Mouse (Mus musculus) thymus, postnatal 14 days (tissue): ENCODE data around the gene Chmp6.
A peak's percentile ranks its signal among the peaks of the same experiment; 100 is the strongest.

ENCODE experiments used
- DNase-seq: peaks from one replicate; pipeline ENCODE4 v3.0.0; 2021

The Chmp6 gene

GRCm38 (mm10) chr11:119939073-119939710 is 26.0 kb downstream of the Chmp6 start:
- DNase-seq, result no peak

- DNase-seq, result no peak
Observed at GRCm38 (mm10) chr11:119939711-119940106, 26.5 kb downstream of the Chmp6 start.

GRCm38 (mm10) chr11:119940142-119940541 is 26.9 kb downstream of the Chmp6 start:
- DNase-seq, result no peak

GRCm38 (mm10) chr11:119941794-119942193 is 28.6 kb downstream of the Chmp6 start:
- DNase-seq, result no peak

GRCm38 (mm10) chr11:119942201-119942726 is 29.0 kb downstream of the Chmp6 start:
- no peak for DNase-seq

- DNase-seq, result peak; percentile 100
Observed at GRCm38 (mm10) chr11:119942727-119943427, 29.6 kb downstream of the Chmp6 start, which contains the start of gene Baiap2. TSS of gene Baiap2 (plus strand) at chr11:119942763.

GRCm38 (mm10) chr11:119943428-119943988 is 30.3 kb downstream of the Chmp6 start:
- DNase-seq, result peak; percentile 63

GRCm38 (mm10) chr11:119945343-119945742 is 32.1 kb downstream of the Chmp6 start:
- DNase-seq, result no peak

GRCm38 (mm10) chr11:119947426-119947825 is 34.2 kb downstream of the Chmp6 start:
- DNase-seq, result no peak

GRCm38 (mm10) chr11:119947897-119948296 is 34.7 kb downstream of the Chmp6 start:
- no peak for DNase-seq

- no peak for DNase-seq
Observed at GRCm38 (mm10) chr11:119948305-119948704, 35.1 kb downstream of the Chmp6 start.

- no peak for DNase-seq
Observed at GRCm38 (mm10) chr11:119948803-119949202, 35.6 kb downstream of the Chmp6 start.

- DNase-seq, result no peak
Observed at GRCm38 (mm10) chr11:119950535-119950934, 37.3 kb downstream of the Chmp6 start.

GRCm38 (mm10) chr11:119951326-119951725 is 38.1 kb downstream of the Chmp6 start:
- no peak for DNase-seq

GRCm38 (mm10) chr11:119952429-119953224 is 39.4 kb downstream of the Chmp6 start:
- no peak for DNase-seq

GRCm38 (mm10) chr11:119954233-119954632 is 41.0 kb downstream of the Chmp6 start:
- no peak for DNase-seq

GRCm38 (mm10) chr11:119954749-119955337 is 41.6 kb downstream of the Chmp6 start:
- DNase-seq, result no peak

- no peak for DNase-seq
Observed at GRCm38 (mm10) chr11:119955432-119955831, 42.2 kb downstream of the Chmp6 start.

- no peak for DNase-seq
Observed at GRCm38 (mm10) chr11:119956590-119956989, 43.3 kb downstream of the Chmp6 start.

GRCm38 (mm10) chr11:119958856-119959255 is 45.6 kb downstream of the Chmp6 start:
- DNase-seq, result no peak

GRCm38 (mm10) chr11:119959714-119960113 is 46.5 kb downstream of the Chmp6 start:
- DNase-seq, result no peak

- no peak for DNase-seq
Observed at GRCm38 (mm10) chr11:119960671-119961070, 47.4 kb downstream of the Chmp6 start.

GRCm38 (mm10) chr11:119961511-119961910 is 48.3 kb downstream of the Chmp6 start:
- DNase-seq, result no peak
